Mouse (Mus musculus): ENCODE measurements around the gene Etnppl.

Etnppl gene

GRCm38 (mm10) chr3:130677671-130678460 lies 60.6 kb downstream of the Etnppl start:
- DNase-seq (ENCODE audit: low spot score in 2 of 2) = no peak

DNA sequence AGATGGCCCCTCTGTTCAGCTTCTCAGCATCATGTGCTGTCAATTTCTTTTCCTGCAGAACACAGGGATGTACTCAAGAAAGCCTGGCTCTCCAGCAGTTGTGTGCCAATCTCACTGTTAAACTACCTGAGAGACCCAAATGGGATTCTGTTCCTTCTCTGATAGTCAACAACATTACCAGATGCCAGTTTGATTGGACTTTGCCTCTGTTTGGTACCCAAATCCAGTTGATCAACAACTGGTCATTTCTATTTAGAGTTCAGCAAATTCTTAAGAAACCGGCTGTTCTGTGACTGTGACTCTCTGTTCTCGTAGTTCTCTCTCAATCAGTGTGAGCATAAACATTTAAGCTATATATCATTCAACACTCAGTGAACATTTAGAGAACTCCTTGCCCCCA lies 64.0 kb downstream of the Etnppl start:
- DNase-seq (ENCODE audit: low spot score in 2 of 2) = no peak

- no peak for DNase-seq (ENCODE audit: low spot score in 2 of 2)
Measured at GRCm38 (mm10) chr3:130682183-130682582, 64.9 kb downstream of the Etnppl start.

DNA sequence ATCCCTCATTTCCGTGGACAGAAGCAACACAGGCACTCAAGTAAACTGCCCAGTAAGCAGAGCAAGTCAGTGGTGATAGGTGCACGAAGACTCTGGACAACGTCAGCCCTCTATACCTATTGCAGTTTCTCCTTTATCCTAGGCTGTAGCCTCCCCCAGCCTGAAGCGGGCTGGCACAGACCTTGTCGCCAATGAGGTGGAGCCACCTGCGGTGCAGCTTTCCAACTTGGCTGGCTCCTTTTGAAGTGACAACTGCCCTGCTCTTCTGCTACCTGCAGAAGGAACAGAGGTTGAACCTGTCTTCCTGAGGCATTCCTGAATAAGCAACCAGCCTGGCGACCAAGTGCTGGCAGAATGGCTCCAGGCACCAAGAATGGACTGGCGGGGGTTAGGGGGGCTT lies 66.6 kb downstream of the Etnppl start:
- no peak for DNase-seq (ENCODE audit: low spot score in 2 of 2)

DNA sequence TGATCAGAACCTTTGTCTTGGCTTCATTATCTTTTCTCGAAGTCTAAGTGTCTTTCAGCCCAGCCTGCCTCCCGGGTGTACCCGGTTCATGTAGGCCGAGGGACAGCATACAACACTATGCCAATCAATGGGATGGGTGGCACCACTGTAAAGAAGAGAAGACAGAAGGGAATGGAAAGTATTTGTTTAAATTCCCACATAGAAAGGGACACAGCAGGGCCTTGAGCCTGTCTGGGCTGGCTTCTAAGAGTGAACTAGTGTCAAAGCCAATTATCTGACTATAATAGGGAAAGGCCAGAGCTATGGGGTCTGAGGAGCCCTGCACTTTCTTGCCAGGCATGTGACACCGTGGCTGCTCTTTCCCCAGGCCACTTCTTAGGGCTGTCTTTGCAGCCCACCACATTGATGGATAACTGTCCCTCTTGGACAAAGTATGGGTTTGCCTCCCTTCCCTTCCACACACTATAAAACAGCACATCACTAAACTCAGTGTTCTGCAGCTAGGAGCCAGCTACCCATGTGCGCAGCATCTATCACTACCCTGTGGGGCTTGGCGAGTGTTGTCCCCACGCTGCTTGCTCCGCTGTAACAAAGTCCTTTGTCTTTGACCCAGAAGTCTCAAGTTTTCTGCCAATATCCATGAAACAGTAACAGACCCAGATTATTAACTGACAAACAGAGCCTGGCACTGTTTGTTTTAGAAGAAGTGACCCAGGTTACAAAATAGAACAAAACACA lies 67.2 kb downstream of the Etnppl start:
- DNase-seq (ENCODE audit: low spot score in 2 of 2) = no peak

DNA sequence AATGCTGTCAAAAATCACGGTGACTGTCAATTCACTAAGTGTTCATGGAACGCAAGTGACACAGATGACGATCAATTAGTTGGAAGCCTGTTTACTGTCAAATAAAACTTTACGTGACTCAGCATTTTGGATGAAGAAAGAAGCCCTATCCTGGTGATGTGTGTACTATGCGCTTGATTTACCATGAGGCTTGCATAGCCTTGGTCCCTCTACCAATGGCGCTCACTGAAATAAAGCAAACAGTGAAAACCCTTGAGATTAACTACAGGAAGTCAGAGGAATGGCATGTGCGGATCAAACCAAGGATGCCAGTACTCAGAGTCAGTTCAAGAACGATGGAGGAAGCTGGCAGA lies 67.7 kb downstream of the Etnppl start:
- no peak for DNase-seq (ENCODE audit: low spot score in 2 of 2)

- no peak for DNase-seq (ENCODE audit: low spot score in 2 of 2)
Measured at GRCm38 (mm10) chr3:130687051-130687450, 69.8 kb downstream of the Etnppl start.

Data from right cerebral cortex, postnatal 36 days (tissue).